14 mouse cellular contexts compared by ENCODE assay signal in genomic region chr9:96442081-96442480, GRCm38 (mm10). TPM values are rescaled to one million over a fixed set of nuclear protein-coding genes. Genes with fewer than 3 reads are reported as not detected.
DNase-seq lines count a peak whose midpoint lies in the region; ATAC-seq and TF ChIP-seq lines count a peak whose summit lies in the region.
"Had no signal": no experiment of that assay in that cellular context is flagged by ENCODE, and none has a peak within 500 bp of the region (broad histone marks: within the 10 kb centered on the region; RNA-seq: fewer than 3 reads in every experiment).

No protein-coding gene starts in this region.

- WGBS in liver, postnatal 0 days (ENCODE audit: insufficient replicate concordance), result 22% methylated on average over 10 of the region's 10 CpGs

- H3K4me2 ChIP-seq in liver, postnatal 0 days (ENCODE audit: low read depth, low read length), result no peak overlapping the region
- H3K4me2 ChIP-seq: limb, embryonic 13.5 days had no signal

- H3K9ac ChIP-seq in liver, postnatal 0 days (replicated peaks), result no peak overlapping the region
- H3K9ac ChIP-seq: limb, embryonic 13.5 days had no signal

- H3K27ac ChIP-seq in liver, postnatal 0 days (ENCODE audit: low read depth), result no peak overlapping the region
- H3K27ac ChIP-seq: limb, embryonic 13.5 days had no signal

- peak; percentile 20 to 25 for DNase-seq in cerebellum, postnatal 14 days
- DNase-seq in cerebellum, adult 8-10 months, result no peak
- peak; percentile 16 to 29 for DNase-seq in spleen, postnatal 10 days (ENCODE audit: low spot score in 2 of 2)
- no peak for DNase-seq in spleen, postnatal 4 days (ENCODE audit: low spot score in 2 of 2)
- DNase-seq in liver, postnatal 0 days, result peak; percentile 34
- DNase-seq in right cerebral cortex, postnatal 4 days, result no peak
- no peak for DNase-seq in right cerebral cortex, postnatal 25 days
- DNase-seq: cerebellum, adult 9-10 months; gastrocnemius, postnatal 36 days; heart, postnatal 10 days; kidney, adult 11 months; lung, postnatal 10 days had no signal

- TF ChIP-seq CTCF in liver, postnatal 0 days (IDR thresholded peaks at IDR 0.05; ENCODE audit: low read depth), result no peak

- no peaks in the 10 kb centered on the region for H3K36me3 ChIP-seq in liver, postnatal 0 days (replicated peaks; ENCODE audit: insufficient read depth, low read length)
- H3K36me3 ChIP-seq: limb, embryonic 13.5 days had no signal

- no peaks in the 10 kb centered on the region for H3K9me3 ChIP-seq in liver, postnatal 0 days (ENCODE audit: low read length)
- H3K9me3 ChIP-seq: limb, embryonic 13.5 days had no signal

- peaks cover 48% of the 10 kb centered on the region for H3K27me3 ChIP-seq in liver, postnatal 0 days (ENCODE audit: insufficient read depth, low read length)

- no peak for ATAC-seq in liver, postnatal 0 days
- no peak for ATAC-seq in activated CD4-positive, CD25-positive, alpha-beta regulatory T cell, adult 4 months

- H3K4me3 ChIP-seq in liver, postnatal 0 days (ENCODE audit: low read depth, low read length), result no peak overlapping the region
- H3K4me3 ChIP-seq: limb, embryonic 13.5 days had no signal

- TF ChIP-seq EP300 in liver, postnatal 0 days (IDR thresholded peaks at IDR 0.05; ENCODE audit: low read depth), result no peak

- H3K4me1 ChIP-seq in liver, postnatal 0 days (ENCODE audit: insufficient read depth), result peaks cover 21% of the 10 kb centered on the region

RNA-seq across cellular contexts. Expression of gene Rnf7, which starts 36.4 kb away (rescaled TPM):
- polyA plus RNA-seq in liver, postnatal 0 days (2015; fragmentation: Nextera tagmentation; extraction: Ambion mirVana), result 58.6 and 62.4 TPM in 2 replicates
- 100 to 1,000 TPM; 116 to 130 TPM for polyA plus RNA-seq in activated CD4-positive, CD25-positive, alpha-beta regulatory T cell, adult 4 months (2017; shearing (Covaris generic))

Comparison
In these comparisons a context has a peak if more than half of its experiments do, and no peak if none do; other contexts are left out.
1. DNase-seq: peak in cerebellum, postnatal 14 days (2 of 2), spleen, postnatal 10 days (2 of 2) and liver, postnatal 0 days (single experiment); none in cerebellum, adult 8-10 months (single experiment), spleen, postnatal 4 days (0 of 2), right cerebral cortex, postnatal 4 days (single experiment) and right cerebral cortex, postnatal 25 days (single experiment).